Mouse (Mus musculus) frontal cortex, postnatal 14 days (tissue): ENCODE data around the gene Fndc8.
A peak's percentile ranks its signal among the peaks of the same experiment; 100 is the strongest.

Experiments used
- DNase-seq, 2 experiments: peaks; one replicate each; pipeline ENCODE4 v3.0.0; 2022; ENCODE audit warnings: low spot score in 2 of 2

Fndc8 gene

DNA sequence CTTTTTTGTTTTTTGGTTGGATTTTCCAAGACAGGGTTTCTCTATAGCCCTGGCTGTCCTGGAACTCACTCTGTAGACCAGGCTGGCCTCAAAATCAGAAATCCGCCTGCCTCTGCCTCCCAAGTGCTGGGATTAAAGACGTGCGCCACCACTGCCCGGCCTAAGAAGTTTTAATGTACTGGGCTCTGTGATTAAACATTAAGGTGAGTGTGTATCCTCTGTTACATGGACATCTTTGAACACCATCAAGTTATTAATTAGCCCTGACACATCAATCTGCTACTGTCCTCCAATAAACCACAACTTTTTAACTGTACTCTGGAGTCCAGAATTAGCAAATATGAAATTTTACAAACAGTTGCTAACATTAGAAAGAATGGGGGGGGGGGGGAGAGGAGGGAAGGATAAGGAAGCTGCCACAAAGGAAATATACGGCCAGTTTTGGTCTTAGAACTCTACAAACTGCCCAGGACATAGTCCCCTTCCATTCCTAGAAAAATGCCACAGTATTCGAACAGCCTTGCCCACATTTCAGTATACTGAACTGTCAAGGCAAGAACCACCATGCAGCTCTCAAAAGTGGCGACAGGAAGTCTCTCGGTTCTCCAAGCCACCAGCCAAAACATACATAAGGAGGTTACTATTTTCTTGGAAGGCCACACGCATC lies 22.3 kb upstream of the Fndc8 start:
- DNase-seq, result no peak

DNA sequence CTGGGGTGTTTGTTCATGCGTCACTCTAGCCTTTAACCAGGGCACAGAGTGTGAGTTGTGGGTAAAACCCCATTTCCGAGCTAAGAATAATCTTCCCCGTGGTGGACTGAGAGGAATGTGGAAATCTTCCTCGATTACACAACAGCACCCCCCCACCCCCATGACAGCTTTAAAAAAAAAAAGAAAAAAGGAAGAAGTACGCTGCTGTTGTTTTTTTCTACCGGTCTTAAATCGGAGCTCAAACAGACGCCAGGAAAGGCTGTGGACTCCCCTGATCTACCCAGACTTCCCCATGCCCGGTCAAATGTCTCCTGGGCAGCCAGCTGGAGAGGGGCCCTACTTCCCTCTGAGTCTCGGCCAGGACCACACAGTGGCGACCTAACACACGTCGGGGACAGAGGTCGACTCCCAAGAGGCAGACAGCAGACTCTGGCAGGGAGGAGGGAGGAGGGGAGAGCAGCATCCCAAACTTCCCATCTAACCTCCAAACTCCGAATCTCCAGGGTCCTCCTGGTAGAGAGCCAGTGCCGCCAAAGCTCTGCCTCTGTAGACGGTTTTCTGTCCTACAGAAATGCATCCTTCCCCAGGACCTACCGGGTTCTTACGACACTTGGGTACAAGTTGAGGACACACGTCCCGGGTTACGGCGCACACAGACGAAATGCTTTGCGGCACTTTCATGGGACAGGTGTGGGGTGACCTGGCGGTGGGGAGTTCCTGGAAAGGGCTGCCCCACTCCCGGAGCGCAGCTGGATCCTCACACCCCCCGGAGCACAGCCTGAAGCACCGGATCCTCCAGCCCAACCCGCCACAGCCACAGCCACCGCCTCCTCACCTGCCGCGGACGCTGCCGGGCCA lies 21.5 kb upstream of the Fndc8 start:
- peak; percentile 16 to 49 for DNase-seq

DNA sequence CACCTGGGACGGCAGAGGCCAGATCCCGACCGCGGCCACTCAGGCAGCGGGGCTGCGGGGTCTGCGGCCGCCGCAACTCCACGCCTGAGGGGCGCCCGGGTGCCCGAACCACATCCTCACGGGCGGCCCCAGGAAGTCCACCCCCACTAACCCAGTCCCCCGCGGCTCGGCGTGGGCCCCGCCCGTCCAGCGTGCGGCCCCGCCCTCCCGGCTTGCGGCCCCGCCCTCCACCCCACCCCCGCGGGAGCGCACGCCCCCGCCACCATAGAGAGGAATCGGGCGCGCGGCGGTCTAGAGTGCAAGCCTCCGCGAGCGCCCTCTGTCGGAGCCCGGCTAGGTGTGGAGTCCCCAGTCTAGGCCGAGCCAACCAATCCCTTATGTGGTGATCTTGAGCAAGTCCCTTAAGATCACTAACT lies 20.9 kb upstream of the Fndc8 start, which contains the start of gene Rffl:
TSS of gene Rffl (minus strand) at position 180 of the 416 bp plus-strand sequence.
- DNase-seq, result peak; percentile 73 to 87

DNA sequence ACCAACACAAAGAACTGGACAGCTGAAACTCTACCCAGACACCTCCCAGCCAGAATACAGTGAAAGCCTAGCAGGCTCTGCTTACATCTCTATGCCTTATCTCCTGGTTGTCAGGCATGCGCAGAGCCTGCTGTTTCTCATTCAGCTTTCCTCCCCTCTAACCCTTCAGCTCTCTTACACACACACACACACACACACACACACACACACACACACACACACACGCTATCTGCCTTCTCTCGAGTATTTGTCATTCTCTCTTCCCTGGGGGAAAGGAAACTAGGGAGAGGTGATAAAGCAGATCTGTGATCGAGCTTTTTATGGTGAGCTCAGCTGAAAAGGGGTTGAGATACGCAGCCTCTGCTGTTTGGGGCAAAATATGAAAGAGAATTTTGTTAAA lies 17.0 kb upstream of the Fndc8 start:
- no peak for DNase-seq

DNA sequence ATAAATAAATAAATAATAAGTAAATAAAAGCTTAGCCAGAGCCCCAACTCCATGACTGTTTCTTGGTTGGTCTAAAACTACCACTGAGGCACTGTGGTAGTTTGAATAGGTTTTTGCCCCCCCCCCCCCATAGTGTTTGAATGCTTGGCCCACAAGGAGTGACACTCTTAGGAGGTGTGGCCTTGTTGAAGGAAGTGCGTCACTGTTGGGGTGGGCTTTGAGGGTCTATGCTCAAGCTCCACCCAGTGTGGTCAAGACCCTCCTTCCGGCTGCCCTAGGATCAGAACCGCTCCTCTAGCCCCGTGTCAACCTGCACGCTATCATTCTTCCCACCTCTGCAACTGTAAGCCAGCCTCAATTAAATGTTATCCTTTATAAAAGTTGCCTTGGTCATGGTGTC lies 16.3 kb upstream of the Fndc8 start:
- no peak for DNase-seq

DNA sequence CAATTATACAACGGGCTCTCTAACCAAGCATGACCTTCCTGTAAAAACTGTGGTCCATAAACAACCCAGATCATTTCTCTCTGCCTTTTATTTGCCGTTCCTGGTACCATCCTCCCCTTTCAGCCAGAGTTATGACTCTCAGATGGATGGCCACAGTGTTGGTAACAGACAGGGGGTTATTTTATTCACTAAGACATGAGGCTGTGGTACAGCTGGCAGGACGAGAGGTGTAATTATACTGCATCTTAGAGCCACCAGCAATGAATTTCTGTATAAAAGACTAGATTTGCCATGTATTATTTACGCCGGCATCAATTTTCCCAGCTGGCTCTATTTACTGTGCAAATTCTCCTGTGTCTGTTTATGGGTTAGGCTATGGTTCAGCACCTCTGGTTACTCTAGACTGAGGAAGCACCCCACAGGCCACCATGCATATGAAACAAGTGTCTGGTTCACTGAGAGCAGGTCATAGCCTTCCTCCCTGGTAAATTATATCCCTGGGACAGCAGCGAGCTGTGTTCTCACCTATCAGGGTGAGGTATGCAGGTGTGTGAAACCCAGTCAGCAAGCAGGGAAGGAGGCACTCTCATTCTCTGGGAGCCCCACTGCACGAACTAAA lies 14.1 kb upstream of the Fndc8 start:
- no peak for DNase-seq

DNA sequence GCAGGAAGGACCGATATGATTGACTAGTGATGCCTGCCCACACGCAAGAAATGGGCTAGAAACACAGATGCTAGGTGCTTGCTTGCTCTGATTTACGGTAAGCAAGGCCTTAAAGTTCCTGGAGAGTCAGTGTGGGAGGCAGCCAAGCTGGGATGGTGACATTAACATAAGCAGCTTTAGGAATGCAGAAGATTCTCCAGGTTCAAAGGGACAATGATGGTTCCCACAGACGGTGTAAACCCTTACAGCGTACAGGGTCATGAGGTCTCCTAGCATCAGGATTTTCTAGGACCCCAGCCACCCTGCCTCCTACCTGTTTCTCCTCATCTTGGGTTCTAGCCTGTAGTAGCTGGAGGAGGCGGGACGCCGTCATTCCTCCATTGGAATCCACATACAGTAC lies 8.7 kb upstream of the Fndc8 start:
- DNase-seq, result no peak

DNA sequence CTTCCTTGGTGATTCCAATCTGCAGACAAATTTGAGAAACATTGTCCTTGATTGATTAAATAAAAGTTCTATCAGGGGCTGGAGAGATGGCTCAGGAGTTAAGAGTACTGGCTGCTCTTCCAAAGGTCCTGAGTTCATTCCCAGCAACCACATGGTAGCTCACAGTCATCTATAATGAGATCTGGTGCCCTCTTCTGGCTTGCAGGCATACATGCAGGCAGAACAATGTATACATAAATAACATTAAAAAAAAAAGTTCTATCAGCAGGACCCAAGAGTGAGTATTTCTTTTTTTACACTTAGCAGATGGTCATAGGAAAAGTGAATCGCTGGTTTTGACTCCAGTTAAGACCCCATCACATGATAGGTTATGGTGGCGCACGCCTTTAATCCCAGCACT lies 5.4 kb upstream of the Fndc8 start:
- DNase-seq, result no peak

DNA sequence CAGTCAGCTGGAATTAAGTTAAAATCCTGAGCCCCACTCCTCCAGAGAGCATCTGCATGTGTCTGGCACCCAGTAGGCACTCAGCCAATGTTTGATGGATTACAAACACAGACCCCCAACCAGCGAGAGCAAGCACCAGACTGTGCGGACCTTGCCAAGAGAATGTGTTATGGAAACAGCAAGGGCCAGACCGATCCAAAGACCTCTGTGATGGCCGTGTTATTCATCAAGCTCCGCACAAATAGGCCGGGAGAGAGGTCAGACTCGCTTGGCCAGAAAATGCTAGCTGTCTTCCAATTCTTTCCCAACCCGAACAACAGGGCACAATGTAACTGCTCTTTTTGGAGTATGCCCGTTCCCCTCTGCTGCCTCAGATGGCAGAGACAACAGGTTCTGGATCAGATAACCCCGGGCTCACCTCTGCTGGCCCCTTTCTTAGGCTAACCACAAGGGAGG lies 3.4 kb upstream of the Fndc8 start:
- DNase-seq, result no peak

DNA sequence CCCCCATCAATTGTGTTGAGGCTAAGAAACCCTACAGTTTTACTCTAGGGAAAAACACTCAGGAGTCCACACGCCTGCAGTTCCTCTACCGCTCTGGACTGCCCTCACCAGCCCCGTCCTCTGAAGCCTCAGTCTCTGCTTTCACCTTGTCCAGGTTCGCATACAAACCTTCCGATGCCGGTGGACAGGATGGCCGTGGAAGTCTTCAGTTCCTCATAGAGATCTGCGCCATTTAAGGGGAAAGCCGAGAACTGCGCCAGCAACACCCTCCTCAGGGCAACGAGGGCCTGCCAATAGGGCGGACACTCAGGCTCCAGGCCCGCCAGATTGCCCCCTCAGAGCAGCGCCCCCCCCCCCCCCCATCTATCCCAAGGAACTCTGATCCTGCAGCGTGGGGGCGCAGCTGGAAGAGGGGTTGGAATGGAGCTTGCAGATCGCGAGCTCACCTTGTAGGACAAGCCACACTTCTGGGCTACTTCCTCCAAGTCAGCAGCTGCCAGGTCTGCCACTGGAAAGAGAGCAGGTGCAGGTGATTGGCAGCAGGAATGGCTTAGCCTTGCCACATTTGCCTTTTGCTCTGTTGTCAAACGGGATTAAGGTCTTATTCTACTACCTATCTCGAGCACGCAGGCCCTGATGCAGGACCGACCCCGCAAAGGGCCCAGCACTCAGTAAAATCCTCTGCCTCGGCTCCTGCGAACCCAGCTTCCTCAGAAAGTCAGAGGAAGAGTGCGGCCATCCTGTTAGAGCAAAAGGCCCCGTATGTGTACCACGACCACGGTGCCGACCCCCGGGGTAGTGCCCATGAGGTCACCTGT lies 2.2 kb upstream of the Fndc8 start:
- DNase-seq, result no peak

DNA sequence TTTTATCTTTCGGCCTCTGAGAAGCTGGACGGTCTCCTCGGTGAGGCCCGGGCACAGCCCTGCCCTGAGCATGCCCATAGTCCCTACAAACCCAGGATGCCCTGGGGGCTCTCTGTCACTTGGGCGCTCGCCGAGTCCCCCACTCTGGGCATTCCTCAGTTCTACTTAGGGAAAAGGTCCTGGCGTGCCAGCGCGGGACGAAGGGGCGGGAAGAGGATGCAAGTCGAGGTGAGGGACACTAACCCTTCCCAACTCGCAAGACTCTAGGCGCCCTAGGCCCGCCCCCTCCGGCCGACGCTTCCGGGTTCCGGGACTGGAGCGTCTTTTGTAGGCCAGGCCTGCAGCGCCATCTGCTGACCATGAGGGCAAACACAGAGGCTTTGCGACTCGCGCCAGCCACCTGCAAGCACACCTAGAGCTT lies 1.6 kb upstream of the Fndc8 start, which contains the start of gene Rad51d:
TSS of gene Rad51d (minus strand) at position 273 of the 421 bp plus-strand sequence.
- peak; percentile 81 to 90 for DNase-seq

DNA sequence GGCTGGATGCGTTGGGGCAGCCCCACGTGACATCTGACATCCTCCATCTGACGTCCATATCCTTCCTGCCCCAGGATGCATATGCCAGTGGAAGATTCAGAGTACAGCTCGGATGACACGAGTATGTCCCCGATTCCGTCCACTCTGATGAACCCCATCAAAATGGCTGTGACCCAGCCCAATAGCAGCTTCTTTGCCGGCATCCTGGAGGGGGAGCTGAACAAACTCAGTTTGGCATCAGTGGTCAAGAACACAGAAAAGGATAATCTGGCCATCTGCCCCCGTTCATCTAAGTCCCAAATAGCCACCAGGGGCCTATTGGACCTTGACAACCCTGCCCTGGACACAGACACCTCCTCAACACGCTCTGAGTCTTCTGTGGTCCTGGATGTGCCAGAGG lies 5.6 kb downstream of the Fndc8 start:
- DNase-seq, result no peak

DNA sequence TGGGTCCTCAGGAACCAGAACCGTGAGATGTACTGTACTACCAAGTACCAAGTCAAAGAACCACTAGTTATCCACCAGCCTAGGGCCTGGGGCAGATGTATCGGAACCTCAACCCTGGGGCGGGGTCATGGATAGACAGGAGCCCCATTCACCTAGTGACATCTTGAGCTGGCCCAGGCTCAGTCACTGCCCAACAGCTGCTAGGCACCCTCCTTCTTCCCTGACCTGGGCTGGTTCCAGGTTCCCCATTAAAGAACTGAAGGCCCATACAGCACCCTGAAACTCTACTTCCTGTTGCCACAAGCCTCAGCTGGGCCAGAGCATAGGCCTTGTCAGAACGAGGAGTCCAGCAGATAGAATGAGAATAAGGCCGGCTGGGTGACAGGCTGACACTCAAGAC lies 7.8 kb downstream of the Fndc8 start:
- no peak for DNase-seq

DNA sequence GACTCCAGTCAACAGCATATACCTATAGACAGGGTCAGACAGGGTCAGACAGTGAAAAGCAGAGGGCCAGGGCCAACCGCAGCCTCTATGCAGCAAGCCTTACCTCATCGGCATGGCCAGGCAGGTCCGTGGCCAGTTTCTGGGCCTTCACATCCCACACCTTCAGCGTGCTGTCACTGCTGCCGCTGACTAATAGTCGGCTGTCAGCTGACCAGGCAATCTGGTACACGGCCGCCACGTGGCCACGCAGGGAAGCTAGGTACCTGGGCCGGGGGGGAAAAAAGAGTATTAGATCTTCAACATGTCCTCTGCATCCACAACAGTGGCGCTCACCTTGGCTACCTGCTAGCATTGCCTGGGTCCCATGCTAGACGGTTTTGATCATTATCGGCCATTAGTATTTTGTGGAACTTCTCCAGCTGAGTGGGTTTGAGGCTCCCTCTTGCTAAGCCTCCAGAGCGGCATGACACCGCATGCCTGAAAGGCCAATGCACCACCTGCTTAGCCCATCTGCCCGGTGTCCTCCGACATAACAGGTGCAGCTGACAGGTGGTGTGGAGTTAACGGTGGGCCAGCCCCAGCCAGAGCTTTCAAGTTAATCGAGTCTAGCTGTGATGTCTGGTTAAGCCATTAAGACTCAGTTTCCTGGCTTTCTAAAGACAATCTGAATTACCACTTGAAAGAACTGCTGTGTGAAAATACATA lies 9.8 kb downstream of the Fndc8 start:
- DNase-seq, result no peak

DNA sequence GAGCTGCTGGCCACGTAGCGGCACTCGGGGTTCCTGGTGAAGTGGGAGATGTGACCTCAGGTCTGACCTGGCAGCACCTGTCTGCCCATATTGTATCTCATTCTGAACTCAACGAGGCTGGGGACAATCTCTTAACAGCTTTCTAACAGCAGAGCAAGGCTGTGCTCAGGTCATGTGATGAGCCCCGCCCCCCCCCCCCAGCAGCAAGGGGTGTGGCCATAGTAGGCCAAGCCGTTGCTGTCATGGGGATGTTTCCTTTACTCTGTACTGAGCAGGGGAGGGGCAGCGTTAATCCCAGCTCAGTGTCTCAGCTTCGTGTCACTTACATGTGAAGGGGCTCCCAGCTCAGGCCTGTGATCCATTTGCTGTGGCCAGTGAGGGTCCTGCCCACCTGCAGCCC lies 13.0 kb downstream of the Fndc8 start:
- DNase-seq, result no peak

DNA sequence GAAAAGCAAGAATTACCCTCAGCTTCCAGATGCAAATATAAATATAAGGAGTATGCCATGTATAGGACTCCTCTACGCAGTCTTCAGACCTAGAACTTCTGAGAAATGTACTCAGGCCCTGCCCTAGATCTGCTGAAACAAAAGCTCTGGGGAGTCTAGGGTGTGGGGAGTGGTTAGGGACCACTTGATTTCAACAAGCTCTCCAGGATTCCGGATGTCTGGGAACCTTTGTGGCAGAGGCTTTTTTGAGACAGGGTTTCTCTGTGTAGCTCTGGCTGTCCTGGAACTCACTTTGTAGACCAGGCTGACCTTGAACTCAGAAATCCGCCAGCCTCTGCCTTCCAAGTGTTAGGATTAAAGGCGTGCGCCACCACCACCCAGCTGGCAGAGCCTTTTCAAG lies 13.9 kb downstream of the Fndc8 start:
- DNase-seq, result no peak

DNA sequence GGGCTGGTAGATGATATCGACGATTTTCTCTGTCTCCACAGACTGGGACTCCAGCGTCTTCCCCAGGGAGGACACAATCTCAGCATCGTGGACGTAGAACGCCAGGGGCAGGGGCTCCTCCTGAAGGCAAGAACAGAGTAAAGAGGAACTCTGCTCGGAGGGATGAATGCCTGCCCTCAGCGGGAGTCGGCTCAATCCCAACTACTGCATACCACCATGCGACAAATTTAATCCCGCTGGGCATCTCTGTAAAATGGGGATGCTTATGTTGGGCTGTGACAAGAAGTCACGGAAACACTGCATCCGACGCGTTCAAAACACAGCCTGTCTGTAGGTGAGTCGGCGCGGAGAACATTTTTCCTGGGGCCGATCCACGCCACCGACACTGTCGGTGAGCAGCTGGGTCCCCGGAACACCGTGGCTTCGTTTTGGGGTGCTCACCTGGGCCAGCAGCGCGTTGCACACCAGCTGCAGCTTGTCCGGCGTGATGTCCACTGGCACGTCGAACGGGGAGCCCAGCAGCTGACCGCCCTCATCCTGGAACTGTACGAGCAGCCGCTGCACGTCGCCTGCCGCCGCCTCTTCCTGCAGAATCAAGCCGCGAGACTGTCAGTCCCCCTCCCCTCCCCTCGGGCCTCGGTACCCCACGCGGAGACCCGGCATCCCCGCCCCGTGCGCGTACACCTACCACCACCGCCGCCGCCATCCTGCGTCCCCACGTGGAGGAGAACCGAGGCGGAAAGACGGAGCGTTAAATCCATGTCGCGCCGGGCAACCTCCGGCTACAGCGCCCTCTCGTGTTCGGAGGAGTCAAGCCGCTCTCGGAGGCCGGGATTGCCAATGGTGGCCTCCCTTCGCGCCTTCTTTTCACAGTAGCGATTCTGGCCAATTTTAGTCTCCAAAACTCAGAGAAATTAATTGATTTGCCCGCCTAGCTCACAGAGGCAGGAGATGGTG lies 16.0 kb downstream of the Fndc8 start, which contains the start of gene Nle1:
TSS of gene Nle1 (minus strand) at position 761 of the 957 bp plus-strand sequence.
- DNase-seq, result peak; percentile 79 to 92

DNA sequence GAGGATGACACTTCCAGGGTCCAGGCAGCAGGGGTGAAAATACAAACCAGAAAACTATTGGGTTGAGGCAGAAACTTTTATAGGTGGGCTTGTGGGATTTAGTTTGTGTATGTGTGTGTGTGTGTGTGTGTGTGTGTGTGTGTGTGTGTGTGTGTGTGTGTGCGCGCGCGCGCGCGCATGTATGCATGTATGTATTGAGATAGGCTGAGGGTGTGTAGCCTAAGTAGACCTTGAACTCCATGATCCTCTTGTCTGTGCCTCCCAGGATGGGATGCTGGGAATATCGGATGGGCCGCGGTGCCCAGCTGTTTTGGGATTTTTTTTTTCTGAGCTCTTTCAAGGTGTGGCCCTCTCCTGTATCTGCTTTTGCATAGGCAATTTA lies 16.7 kb downstream of the Fndc8 start:
- no peak for DNase-seq

DNA sequence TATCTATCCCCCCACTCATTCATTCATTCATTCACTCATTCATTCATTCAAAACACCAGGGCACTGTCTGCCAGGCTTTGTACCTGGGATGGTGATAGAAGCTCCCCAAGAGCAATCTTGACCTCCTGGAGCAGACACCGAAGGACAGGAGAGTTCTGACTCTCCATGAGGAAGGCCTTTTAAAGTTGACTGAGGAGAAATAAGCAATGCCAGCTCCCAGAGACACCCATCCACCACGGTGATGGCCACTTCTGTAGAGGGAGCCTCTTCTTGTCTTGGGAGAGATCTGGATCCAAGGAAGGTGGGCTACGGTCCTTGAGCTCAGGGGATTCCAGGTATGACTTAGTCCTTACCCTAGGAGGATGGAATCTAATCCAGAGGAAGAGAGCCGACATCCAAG lies 18.3 kb downstream of the Fndc8 start, which contains the start of gene Unc45b:
TSS of gene Unc45b (plus strand) at position 301 of the 400 bp plus-strand sequence.
- DNase-seq, result no peak
